Mouse (Mus musculus): ENCODE data around the gene Whrn.

Gene Whrn

DNA sequence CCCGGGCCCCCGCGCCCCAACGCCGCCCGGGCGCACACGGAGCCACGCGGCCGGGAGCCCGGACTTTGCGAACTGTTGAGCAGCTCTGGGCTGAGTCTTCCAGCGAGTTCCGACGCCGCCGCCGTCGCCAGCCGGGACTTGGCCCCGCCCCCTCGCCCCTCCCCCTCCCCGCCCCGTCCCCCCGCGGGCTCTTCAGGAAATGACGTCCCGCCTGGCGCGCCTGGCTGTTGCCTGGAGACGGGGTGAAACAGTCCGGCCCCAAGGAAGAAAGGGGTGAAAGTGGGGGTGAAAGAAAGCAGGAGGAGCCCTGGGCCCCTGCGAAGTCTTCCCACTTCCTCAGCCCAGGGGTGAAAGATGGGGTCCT is at the start of gene Whrn:
Gene Whrn, minus strand, starts transcription at position 77 of the 364 bp plus-strand sequence.
- DNase-seq (ENCODE audit: low spot score in 2 of 2), result peak; percentile 40 to 65

DNA sequence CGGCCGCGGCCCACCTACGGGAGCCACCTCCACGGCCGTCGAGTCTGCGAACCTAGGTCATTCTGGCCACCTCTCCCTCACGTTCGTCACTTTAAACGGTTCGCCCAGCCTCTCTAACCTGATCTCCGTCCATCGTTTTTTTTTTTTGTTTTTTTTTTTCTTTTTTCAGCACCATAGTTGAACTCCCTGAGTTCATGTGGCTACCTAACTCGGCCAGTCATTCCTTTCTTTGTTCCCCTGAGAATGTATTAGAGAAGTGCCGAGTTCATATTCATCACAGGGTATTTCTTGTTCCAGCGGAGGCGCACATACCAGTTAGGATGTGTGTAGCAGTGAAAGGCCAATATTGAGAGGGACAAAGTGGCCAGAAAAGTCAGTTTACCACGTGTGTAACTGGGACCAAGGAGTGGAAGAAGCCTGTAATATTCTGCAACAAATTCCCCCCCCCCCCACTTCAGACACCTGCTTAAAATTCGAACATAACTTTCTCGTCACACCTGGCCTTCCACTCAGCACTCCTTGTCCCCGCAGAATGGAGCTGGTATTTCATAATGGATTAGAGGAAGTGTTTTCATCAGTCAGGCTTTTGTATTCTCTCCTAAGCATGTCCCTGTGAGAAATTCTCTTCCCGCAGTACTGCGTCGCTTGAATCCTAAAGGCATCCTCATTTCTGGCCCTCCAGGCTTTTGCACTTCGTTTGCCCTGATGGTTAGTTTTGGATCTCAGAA is 49.6 kb upstream of the Whrn start:
- DNase-seq (ENCODE audit: low spot score in 2 of 2), result no peak

DNA sequence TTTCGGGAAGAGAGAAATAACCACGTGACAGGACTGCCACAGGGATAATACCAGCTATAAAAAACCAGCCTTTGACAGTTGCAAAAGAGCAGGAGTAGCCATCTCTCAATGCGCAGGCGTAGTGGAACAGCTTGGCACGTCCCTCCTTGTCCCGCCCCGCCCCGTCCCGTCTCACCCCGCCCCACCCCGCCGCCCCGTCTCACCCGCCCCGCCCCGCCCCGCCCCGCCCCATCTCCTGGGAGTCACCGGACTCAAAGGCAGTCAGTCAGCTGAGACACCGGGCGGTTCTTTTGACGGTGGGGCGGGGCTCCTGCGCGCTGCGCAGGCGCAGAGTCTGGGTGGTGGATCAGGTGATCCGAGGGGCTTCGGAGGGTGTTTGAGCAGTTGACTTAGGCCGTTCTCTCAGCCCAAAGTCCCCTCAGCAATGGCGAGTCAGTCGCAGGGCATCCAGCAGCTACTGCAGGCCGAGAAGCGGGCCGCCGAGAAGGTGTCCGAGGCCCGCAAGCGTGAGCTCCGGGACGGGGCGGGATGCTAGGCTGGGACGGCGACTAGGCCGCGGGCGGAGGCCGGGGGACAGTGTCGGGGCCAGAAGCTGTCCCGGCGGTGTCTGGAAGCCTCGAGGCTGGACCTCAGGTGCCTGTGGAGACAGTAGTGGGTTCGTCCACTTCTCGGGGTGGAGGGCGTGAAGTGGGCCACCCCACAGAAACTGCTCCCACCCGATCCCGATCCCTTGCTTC is 48.9 kb upstream of the Whrn start, which contains the start of gene Atp6v1g1:
Gene Atp6v1g1, plus strand, starts transcription at position 279 of the 737 bp plus-strand sequence.
- peak; percentile 85 to 93 for DNase-seq (ENCODE audit: low spot score in 2 of 2)

DNA sequence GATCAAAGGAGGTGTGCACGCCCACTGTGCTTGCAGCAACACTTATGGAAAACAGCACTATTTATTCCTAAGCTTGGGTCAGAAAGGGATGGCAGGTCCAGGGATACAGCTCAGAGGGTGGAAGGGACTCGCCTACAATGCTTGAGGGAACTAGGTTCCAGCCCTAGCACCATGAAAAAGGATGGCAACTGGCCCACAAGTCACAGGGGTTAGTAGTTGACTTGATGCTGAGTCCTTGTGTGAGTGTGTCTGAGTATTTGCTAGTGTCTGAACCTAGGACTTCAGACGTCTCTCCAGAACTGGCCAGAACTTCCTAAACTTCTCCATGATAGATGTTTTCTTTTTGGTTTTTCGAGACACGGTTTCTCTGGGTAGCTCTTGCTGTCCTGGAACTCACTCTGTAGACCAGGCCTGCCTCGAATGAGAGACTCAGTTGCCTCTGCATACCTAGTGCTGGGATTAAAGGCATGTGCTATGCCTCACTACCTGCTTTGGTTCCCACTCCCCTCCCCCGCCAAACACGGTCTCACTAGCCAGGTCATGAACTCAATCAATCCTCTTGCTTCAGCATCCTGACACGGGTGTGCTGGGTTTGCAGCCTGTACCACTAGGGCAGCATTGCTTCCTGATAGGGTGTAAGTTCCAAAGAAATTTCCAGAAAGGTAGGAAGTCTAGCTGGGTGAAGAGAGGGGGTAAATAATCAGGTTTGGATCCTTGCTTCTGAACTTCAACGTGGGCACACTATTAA is 48.1 kb upstream of the Whrn start:
- DNase-seq (ENCODE audit: low spot score in 2 of 2), result peak in 1 of 2 experiments; percentile 19

DNA sequence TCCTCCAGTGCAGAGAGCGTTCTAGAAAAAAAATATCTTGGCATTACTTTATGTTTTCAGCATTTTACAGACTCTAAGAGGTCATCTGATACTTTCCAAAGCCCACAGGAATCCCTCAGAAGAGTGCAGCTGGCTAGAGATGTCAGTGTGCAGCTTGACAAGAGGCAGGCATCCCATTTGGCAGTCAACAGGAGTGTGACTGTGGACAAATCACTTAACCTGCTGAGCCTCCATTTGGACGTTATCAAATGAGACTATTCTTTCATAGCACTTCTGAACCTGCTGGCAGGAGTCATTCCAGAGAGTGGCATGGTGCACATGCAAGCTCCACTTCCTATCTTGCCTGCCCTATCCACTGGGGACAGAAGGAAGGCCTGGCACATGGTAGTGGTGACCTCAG is 46.4 kb upstream of the Whrn start:
- DNase-seq (ENCODE audit: low spot score in 2 of 2), result no peak

DNA sequence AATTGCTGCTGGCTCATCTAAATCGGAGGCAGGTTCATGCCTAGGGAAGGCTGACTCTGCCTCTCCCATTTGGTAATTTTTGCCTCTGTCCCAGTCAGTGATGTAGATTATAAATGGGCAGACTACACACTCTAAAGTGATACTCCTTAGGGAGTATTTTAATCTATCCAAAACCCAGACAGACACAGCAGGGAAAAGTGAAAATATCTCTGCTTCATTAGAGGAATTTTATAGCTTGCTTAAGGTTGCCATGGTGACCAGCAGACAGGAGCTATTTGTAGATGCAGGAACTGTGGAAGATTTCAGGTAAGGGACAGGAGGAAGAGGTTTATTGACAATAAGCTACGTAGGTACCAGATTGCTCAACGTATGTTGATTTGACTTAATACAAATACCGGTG is 41.8 kb upstream of the Whrn start:
- no peak for DNase-seq (ENCODE audit: low spot score in 2 of 2)

DNA sequence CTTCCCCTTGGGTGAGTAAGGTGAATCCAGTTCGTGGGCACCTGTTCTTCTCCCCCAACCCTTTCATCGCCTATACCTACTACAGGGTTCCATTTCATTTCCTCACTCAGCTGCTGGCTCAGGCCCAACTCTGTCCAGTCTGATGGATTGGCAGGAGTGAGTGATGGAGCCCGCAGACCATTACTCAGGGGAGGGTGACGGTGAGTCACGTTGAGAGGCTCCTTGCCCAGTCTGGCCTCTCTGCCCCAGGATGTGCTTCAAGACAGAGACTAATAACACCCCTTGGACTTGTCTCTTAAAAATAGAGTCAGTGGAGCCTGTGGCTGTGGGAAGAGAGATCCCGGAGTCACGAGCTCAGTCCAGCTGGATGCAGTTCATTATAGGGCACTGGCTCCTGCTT is 34.6 kb upstream of the Whrn start:
- no peak for DNase-seq (ENCODE audit: low spot score in 2 of 2)

DNA sequence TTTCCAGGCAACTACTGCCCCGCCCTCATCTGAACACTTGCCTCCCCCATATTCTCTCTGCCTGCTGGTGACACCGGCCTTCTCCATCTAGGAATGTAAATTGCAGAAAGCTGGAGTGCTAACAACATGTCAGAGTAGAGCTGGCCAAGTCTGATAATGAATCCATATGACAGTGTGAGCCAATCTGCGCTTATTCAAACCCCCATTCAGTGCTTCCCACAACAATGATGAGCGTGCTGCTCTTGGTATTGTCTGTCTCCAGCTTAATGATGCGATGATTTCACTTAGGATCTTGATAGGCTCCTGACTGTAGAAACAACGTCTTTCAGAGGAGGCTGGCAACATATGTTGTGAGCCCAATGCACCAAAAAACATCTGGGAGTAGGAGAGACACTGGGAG is 33.2 kb upstream of the Whrn start:
- DNase-seq (ENCODE audit: low spot score in 2 of 2), result no peak

DNA sequence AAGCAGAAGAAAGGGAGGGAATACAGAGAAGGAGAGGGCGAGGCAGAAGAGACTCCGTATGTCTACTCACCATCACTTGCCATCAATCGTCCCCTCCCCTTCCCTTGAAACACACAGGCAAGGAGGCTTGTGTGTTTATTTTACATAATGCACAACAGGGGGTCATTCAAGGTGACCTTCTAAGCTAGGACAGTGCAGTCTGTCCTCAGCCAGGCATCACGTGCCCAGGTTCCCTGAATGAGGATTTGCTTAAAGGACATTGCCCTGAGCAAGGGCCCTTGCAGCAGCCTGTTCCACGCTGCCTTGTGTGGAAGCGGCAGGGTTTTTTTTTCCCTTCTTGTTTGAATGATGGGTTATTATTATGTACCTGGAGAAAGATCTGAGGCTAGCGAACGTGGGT is 29.7 kb upstream of the Whrn start:
- no peak for DNase-seq (ENCODE audit: low spot score in 2 of 2)

DNA sequence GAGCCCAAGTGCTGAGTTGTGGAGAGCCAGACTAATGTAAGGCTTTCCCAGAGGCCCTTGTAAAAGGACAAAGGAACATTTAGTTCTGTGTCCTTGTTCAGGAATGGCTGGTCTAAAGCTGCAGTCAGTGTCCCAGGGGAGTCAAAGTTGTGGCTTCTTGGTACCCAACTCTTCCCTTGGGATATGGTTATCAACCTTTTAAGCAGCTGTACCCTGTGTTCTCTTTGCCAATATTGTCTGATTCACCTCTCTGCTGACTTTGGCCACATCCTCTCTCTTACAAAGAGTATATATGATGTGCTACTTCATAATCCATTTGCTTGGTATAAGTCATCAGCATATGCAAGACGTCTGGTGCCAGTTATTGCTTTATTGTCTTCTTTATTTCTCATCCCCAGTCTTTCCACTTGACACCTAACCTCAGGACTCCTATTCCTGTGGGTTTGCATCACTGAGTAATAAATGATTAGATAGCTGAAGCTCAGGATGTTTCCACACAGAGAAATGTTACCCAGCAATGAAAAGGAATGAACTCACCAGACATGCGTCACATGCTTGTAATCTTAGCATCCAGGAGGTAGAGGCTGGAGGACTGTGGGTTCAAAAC is 26.1 kb upstream of the Whrn start:
- no peak for DNase-seq (ENCODE audit: low spot score in 2 of 2)

DNA sequence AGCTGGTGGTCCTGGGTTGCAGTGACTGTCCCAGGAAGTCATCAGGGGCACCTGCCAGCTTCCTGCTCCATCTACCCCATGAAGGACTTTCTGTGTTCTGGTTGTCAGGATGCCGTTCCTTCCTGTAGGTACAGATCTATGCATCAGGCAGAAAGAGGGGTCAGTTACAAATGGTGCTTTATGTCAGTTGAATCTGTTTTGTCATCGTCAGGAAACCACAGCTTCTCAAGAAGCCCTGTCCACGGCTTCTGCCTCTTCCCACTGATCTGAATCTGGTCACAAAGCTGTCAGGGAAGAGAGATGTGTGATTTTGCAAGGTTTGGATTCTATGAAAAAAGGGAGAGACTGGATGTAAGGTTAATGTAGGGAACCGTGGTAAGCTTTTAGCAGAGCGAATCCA is 19.2 kb upstream of the Whrn start:
- DNase-seq (ENCODE audit: low spot score in 2 of 2), result no peak

DNA sequence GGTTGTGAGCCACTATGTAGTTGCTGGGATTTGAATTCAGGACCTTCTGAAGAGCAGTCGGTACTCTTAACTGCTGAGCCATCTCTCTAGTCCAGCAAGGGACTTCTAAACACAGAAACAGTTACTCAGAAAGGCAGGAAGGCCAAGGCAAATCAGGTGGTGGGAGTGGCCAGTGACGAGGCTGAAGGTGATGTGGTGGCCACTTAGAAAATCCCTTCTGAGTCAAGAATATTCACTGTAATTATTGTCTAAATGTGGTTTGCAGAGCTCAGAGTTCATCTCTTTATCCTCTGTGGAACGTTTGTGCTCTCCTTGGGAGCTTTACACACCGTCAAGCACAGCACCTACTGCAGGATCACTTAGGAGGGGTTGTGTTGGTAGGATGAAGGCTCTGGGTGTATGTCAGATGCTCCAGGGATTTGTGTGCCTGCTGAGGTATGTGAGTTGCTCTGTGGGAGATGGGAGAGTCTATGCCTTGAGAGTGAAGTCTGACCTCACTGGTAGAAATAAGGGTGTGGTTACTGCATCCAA is 18.7 kb upstream of the Whrn start:
- no peak for DNase-seq (ENCODE audit: low spot score in 2 of 2)

DNA sequence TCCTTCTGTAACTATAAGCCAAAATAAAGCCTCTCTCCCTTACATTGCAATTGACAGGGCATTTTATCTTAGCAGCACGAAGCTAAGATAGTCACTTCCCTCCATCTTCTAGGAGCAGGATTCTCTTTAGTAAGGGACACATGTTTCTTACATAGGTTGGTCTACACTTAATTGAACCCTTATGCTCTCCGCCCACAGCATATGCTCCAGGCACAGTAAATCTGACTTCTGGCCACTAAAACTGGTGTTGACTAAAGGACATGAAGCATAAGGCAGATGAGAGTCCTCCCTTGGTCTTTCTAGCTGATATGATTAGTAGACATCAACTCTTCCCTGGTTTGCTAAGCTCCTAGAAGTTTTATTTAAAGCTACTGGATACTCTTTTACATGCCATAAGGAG is 17.1 kb upstream of the Whrn start:
- DNase-seq (ENCODE audit: low spot score in 2 of 2), result no peak

DNA sequence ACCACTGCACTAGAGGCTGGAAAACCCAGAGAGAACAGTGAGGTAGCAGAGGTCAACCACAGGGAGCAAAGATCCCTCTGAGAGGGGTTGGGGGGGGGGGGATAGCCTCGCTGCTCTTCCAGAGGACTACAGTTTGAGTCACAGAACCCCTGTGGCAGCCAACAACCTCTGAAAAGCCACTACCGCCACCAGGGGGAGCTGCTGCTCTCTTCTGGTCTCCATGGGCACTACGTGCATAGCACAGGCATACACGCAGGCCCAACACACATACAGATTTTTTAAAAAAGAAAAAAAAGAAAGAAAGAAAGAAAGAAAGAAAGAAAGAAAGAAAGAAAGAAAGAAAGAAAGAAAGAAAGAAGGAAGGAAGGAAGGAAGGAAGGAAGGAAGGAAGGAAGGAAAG is 12.4 kb upstream of the Whrn start:
- DNase-seq (ENCODE audit: low spot score in 2 of 2), result peak; percentile 39 to 75

DNA sequence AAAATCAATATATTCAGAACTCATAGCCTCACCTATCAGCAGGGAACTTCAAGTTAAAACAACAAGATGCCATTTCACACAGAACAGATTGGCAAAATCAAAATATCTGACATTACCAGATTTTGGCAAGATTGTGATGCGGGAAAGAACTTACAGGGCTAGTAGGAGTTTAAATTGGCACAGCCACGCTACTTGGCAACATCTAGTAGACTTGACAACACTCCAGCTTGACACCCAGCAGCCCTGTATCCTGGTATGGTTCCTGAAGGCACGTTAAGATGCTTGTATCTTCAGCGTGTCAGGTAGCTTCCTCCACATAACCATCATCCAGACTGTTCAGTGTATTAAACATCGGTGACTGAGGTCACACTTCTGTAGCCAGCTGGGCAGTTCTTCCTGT is 11.7 kb upstream of the Whrn start:
- no peak for DNase-seq (ENCODE audit: low spot score in 2 of 2)

DNA sequence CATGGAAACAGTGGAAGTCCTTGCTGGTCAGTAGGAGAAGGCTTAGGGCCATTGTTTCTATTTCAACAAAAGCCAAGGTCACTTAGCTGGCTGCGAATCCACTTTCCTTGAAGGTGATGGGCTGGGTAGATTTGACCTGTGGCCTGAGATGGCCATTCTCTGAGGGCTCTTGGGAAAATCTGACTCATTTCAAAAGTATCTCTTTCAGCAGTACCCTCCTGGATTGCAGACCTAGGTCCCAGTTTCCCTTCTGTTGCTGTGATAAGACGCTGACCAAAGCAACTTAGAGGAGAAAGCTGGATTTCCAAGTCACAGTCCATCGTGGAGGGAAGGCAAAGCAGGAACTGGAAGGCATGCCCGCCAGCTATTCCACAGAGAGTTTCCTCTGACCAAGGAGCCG is 8.2 kb upstream of the Whrn start:
- DNase-seq (ENCODE audit: low spot score in 2 of 2), result no peak

DNA sequence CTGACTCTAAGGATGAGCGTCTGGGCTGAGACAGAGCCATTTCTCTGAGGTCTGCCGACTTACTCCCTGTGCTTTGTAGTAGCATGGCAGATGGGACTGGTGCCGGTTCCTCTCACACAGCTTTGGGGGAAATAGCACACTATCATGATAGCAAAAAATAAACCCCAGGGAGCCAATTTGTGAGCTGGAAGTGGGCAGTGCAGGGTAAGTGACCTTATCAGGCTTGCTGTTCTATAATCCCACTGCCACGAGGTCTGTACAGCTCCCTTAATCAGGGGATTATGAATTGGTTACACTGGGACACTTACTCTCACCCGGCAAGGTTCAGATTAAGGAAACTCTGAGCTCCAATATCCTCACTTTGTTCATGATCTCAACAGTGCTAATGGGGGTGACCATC is 5.3 kb upstream of the Whrn start:
- no peak for DNase-seq (ENCODE audit: low spot score in 2 of 2)

DNA sequence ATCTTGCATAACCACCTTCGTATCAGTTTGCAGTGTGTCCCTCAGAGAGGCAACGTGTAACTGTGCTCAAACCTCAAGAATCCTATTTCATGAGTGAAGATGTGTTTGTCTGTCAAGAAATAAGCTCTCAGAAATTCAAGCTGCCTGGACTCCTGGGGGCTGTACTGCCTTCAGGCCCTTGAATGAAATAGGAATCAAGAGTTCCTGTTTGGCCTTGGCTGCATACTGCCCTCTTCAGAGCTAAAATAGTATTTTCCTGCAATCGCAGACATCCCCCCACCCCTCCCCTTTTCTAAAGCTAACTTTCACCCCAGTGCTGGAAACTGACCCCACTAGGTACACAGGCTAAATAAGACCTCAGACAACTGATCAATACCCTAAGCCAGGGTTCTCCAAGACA is 2.6 kb upstream of the Whrn start:
- DNase-seq (ENCODE audit: low spot score in 2 of 2), result no peak

DNA sequence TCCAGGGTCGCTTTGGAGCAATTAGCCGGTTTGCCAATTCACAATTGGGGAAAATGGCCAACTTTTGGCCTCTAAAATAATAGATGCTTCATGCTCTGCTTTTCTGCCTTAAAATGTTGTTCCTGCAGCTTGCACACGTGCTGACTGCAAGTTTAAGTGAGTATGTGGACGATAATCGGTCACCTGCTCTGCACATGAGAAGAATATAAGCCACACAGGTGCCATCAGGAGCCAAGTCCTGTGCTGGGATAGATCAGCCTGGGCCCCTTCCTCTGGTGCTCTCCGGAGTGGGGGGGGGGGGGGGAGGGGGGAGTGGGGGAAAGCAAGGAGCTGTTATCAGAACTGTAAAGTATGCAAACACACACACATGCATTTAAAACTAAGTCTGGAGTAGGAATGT is 521 bp upstream of the Whrn start:
- no peak for DNase-seq (ENCODE audit: low spot score in 2 of 2)

DNA sequence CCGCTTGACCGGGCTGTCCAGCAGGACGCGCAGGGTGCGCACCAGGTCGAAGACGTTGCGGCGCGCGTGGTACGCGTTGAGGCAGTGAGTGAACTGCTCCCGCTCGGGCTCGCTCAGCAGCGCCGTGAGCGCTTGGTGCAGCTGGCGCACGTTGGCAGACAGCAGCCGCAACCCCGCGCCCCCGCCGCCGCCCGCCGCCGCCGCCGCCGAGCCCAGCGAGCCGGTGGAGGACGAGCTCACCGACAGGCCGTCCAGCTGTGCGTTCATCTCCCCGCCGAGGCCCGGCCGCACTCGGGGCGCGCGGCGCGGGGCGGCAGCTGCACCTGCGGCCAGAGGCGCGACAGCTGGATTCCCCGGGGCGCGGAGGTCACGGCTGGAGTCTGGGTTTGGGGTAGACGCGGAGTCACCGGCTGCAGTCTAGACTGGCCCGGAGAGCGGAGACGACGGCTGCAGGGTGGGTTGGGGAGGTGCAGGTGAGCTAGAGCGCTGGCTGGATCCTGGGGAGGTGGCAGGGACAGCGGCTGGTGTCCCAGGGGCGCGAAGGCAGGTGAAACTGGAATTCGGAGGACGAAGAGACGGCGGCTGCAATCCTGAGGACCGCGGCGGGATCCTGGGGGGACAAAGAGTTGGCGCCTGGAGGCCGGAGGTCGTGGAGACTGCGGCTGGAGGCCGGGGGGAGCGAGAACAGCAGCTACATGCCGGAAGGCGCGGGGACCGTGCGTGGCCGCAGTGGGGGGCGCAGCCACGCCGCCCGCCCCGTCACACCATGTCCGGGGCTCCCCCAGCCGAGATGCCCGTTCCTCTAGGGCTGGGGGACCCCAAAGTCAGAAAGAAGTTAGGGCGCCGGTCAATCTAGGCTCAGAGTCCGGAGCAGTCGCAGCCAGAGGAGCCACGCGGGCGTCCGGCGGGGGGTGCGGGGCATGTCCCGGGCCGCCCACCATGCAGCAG is 550 bp downstream of the Whrn start:
- peak in 1 of 2 experiments; percentile 45 for DNase-seq (ENCODE audit: low spot score in 2 of 2)

DNA sequence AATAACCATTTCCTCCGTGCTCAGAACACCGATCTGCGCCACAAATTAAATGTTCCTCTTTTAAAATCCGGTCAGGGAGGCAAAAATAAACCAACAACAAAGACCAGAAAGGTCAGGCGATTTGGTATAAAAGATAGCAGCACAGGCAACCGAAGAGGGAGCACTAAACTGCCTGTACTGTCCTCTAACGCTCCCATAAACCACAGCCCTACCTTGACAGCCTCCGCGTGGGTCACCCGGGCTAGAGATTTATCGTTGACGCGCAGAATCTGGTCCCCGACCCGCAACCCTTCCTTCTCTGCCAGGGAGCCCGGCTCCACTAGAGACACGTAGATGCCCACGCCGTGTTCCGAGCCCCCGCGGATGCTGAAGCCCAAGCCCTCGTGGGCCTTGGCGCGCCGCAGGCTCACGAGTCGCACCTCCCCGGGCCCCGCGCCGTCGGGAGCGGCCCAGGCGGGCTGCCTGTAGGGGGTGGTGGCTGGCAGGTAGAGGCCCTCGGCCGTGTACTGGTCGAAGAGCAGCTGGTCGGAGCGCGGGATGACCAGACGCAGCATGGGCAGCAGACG is 1.3 kb downstream of the Whrn start:
- no peak for DNase-seq (ENCODE audit: low spot score in 2 of 2)

Measured in cerebellum, postnatal 4 days (tissue).